In genomic region chr12:91752711-91753110, GRCm38 (mm10) we compare ENCODE assay signal across 21 mouse cellular contexts. TPM values are rescaled to one million over a fixed set of nuclear protein-coding genes. Genes with fewer than 3 reads are reported as not detected.
DNase-seq lines count a peak whose midpoint lies in the region; TF ChIP-seq lines count a peak whose summit lies in the region.
"Had no signal": no experiment of that assay in that cellular context is flagged by ENCODE, and none has a peak within 500 bp of the region (broad histone marks: within the 10 kb centered on the region; RNA-seq: fewer than 3 reads in every experiment).

No protein-coding gene starts in this region.

- 38% methylated on average over 5 of the region's 5 CpGs for WGBS in kidney, adult 2 months

- H3K27me3 ChIP-seq in kidney, adult 2 months (replicated peaks; ENCODE audit: control insufficient read depth, insufficient read depth, low read length): no peaks in the 10 kb centered on the region
- H3K27me3 ChIP-seq: embryonic facial prominence, embryonic 15.5 days; forebrain, embryonic 13.5 days; hindbrain, embryonic 12.5 days had no signal

- peak; percentile 89 for DNase-seq in kidney, adult 2 months
- no peak for DNase-seq in kidney, postnatal 4 days
- peak; percentile 51 for DNase-seq in fat pad, adult 2 months (ENCODE audit: extremely low read depth, low read depth, low spot score)
- peak; percentile 82 for DNase-seq in kidney, adult 9 months
- peak; percentile 58 to 83 for DNase-seq in kidney, postnatal 36 days
- no peak for DNase-seq in adrenal gland, adult 2 months
- DNase-seq in retina, postnatal 1 day: no peak
- DNase-seq: adrenal gland, adult 8-10 months; cerebellum, adult 11 months; cerebellum, adult 8-10 months; cerebellum, postnatal 14 days; embryo, embryonic 11 days; forebrain, postnatal 0 days; gastrocnemius, postnatal 14 days; heart, postnatal 10 days; heart, postnatal 4 days had no signal

- TF ChIP-seq CTCF in kidney, adult 2 months (conservative IDR thresholded peaks at IDR 0.05; ENCODE audit: insufficient read depth, insufficient read length, low read depth, low read length): no peak

- no peaks in the 10 kb centered on the region for H3K36me3 ChIP-seq in kidney, adult 2 months (ENCODE audit: control insufficient read depth, insufficient read depth, low read length)
- H3K36me3 ChIP-seq: embryonic facial prominence, embryonic 15.5 days; hindbrain, embryonic 12.5 days had no signal

- TF ChIP-seq POLR2A in kidney, adult 2 months (IDR thresholded peaks at IDR 0.05; ENCODE audit: low read depth, low read length): no peak

- H3K4me3 ChIP-seq in kidney, adult 2 months (ENCODE audit: insufficient read depth, low read depth, low read length): no peak overlapping the region
- H3K4me3 ChIP-seq: embryonic facial prominence, embryonic 15.5 days; erythroblast, embryonic 14.5 days; forebrain, embryonic 13.5 days; hindbrain, embryonic 12.5 days had no signal

- H3K27ac ChIP-seq in kidney, adult 2 months (ENCODE audit: insufficient read depth, low read depth, low read length): no peak overlapping the region
- H3K27ac ChIP-seq: embryonic facial prominence, embryonic 15.5 days; forebrain, embryonic 13.5 days; hindbrain, embryonic 12.5 days; hindbrain, postnatal 0 days had no signal

- H3K4me1 ChIP-seq in kidney, adult 2 months (ENCODE audit: control insufficient read depth, insufficient read depth, low read length): peaks cover 20% of the 10 kb centered on the region

RNA-seq across cellular contexts. Expression of gene Ston2, which starts 35.5 kb away (rescaled TPM):
- 23.3 and 42.8 TPM in 2 replicates for polyA plus RNA-seq in kidney, adult 2 months (2012; rRNA removed)
- total RNA-seq in adrenal gland, adult 2 months (2021): 1 to 10 TPM; 4.6 to 9.7 TPM
- polyA plus RNA-seq in adrenal gland, adult 2 months (2012; rRNA removed): 2.0 and 4.4 TPM in 2 replicates

Comparison
In these comparisons a context has a peak if more than half of its experiments do, and no peak if none do; other contexts are left out.
1. DNase-seq: peak in kidney, adult 2 months (single experiment), fat pad, adult 2 months (single experiment), kidney, adult 9 months (single experiment) and kidney, postnatal 36 days (2 of 2); none in kidney, postnatal 4 days (0 of 2), adrenal gland, adult 2 months (single experiment) and retina, postnatal 1 day (single experiment).